Mouse (Mus musculus) CD4-positive, CD25-positive, alpha-beta regulatory T cell, adult 2 months (primary cell): ENCODE data around the gene Tacr3.

Source experiments
- DNase-seq: peaks from one replicate; pipeline ENCODE4 v3.0.0-alpha.2; 2012; ENCODE audit warnings: low read depth, low spot score

Tacr3 gene

DNA sequence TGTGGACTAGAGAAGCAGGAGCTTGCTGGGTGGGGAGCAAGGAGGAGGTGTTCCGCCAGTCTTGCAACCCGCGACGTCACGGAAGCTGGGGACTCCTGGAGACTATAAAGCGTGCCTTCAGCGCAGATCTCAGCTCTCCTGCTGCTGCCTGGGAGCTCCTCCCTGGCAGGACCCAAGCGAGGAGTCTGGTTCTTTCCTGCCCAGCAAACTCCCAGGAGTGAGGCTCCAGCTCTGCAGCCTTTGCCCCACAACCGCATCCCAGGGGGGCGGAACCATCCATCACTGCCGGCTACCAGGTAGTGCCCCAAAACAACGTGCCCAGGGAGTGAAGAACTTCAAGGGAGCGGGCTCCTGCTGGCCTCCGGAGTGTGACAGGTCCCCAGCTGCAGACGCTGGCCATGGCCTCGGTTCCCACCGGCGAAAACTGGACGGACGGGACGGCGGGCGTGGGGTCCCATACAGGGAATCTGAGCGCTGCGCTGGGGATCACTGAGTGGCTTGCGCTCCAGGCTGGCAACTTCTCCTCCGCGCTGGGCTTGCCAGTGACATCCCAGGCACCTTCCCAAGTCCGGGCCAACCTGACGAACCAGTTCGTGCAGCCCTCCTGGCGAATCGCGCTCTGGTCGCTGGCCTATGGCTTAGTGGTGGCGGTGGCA lies at the start of gene Tacr3:
Tacr3 (plus strand) TSS at position 133 of the 656 bp plus-strand sequence.
- no peak for DNase-seq

DNA sequence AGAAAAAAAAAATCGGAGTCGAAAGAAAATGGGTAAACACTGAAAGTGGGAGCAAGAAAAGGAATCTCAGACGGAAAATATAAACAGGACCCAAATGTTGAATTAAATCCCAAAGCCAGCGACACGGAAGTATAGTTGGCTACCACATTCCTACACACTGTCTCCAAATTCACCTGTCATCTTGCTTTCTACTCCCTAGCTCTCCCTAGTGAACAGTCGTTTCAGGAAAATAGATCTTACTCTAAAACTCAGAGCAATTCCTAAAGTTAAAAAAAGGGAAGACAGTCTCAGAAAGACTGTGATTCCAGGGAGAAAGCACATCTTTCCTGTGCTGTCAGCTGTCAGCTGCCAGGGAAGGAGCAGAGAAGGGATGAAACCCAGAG lies 324 bp upstream of the Tacr3 start:
- no peak for DNase-seq

DNA sequence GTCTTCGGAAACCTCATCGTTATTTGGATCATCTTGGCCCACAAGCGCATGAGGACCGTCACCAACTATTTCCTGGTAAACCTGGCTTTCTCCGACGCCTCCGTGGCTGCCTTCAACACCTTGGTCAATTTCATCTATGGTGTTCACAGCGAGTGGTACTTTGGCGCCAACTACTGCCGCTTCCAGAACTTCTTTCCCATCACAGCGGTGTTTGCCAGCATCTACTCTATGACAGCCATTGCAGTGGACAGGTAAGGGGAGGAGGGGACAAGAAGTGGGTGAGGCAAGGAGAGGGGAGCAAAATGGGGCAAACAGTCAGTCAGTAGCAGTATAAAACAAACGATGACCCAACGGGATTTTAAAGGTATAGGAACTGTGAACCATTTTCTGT lies 719 bp downstream of the Tacr3 start:
- DNase-seq, result no peak

DNA sequence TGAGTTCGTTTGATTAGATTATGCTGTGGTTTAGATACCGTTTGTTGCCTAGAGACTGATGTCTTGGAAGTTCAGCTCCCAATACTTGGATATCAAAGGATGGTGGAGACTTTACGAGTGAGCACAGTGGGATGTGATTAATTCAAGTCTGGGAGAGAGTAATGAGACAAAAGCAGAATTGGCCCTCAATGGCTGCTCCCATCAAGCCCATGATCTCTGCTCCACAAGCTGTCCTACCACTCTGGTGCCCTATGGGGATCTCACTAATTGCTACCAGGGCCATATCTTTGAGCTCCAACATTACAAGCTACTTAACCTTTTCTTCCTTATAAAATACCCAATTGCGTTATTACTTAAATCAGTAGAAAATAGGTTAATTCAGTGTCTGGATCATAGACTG lies 22.5 kb downstream of the Tacr3 start:
- no peak for DNase-seq

DNA sequence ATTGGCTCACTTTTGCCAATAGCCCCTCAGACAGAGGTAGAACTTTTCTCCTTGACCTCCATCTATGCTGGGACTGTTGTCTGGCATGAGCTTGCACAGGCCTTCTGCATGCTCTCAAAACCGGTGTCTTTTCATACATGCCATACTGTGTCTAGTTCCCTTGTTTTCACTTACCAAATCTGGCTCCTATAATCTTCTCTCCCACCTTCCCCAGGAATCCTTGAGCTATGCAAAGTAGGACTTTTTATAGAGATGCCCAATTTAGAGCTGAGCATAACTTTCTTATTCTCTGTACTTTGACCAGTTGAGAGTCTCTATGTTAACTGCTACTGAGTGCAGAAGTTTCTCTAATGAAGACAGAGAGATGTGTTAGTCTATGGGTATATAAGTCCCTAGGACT lies 48.9 kb downstream of the Tacr3 start:
- no peak for DNase-seq

DNA sequence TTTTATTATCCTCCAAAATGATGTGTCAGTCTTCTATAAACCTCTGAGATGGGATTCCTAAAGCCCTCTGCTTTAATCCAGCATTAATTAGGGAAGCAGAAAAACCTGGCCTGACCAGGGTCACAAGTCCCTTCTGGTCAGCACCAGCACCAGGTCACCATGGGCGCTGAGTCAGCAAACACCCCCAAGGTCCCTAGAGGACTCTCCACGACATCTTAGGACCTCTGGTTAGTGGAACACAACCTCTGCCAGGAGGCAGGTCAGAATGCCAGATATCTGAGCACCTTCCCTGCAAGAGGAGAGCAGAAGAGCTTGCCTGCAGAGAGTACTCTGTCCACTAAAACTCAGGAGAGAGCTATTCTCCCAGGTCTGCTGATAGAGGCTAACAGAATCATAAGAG lies 67.0 kb downstream of the Tacr3 start:
- DNase-seq, result no peak

DNA sequence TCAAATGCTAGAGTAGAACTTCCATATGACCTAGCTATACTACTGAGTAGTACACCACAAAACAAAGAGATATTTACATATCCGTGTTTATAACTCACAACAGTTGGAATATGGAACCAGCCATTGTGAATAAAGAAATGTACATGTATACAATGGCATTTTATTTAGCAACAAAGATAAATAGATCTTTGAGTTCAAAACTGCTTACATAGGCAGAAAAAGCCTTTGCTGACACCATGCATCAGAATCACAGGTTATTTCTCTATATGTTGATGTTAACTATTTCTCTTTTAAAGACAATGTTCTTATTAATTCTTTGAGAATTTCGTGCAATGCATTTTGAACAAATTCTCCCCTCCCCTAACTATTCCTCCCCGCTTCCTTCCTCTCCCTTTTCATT lies 80.1 kb downstream of the Tacr3 start:
- DNase-seq, result no peak

DNA sequence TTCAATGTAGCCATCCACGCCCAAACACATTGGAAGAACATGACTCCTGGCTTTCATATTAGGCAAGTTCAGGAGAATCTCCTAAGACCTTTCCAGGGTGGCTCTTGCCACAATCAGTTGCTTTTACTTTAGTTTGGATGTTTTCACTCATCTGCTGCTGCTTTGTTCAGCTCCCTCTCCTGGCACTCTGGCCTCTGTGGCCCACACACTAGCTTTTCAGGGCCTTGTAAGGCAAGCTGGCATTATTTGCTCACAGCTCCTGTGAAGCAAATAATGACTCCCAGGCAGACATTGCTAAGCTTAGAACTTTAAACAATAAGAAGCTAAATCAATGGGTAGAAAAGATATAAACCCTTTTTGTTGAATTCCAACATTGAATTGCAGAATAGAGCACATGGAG lies 105.9 kb downstream of the Tacr3 start:
- no peak for DNase-seq

DNA sequence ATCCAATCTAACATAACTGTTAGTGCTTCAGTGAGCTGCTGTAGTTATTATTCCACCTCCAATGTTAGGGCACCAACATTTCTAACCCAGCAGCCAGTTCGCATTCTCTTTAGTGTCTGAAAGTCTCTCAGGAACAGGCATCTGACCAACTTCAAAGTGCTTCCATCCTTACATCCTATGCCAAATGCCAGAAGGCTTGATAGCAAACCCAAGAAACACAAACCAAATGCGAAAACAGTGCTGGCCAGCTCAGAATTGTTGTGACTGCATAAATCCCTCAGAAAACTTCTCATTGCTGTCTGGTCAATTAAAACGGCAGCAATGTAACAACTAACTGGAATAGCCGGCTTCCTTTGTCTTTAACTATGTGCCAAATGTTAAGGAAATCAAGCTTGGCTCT lies 106.7 kb downstream of the Tacr3 start:
- no peak for DNase-seq

DNA sequence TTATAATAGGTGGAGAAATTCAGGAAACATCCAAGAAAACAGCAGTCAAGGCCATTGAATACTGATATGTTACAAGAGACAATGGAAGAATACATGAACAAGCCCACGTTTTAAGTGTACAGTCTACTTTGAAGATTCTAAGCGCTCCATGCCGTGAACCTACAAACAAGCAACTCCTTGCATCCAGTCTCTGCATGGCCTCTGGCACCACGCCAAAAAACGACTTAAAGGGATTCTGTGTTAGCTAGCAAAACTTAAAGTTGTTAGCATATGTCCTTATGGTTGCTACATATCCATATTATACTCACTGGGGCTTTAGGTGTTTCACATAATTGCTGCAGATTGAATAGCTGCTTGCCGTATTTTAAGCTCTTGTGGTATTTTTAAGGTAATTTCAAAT lies 134.7 kb downstream of the Tacr3 start:
- no peak for DNase-seq

DNA sequence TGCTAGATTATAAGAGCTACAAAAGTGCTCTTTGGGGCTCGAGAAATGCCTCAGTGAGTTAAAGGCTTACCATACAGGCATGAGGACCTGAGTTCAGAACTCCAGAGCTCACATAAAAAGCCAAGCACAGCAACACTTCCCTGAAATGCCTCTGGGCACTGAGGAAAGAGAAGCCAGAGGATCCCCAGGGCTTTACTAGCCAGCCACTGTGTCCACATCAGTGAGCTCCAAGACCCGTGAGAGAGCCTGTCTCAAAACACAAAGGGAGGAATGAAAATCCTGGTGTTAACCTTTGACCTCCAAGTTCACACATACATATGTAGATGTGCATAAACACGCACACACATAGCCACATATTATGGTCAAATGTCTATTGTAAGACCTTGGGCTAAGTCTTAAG lies 150.1 kb downstream of the Tacr3 start:
- no peak for DNase-seq

DNA sequence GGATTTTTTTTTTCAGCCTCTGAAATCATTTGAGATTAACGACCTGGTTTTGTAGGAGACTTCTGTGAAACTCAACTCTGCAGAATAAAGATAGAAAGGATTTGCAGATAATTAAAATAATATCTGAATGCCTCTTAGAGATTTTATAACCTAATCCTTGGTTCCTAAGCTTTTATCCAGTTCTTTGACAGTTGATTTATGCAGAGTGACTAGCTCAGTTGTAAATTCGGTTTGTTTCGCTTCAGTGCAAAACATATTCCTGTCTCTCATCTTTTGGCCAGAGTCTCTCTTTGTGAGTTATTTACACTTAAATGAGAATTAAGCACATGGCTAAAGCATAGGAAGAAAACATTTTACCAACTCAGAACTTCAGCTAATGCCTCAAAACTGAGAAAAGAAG lies 151.3 kb downstream of the Tacr3 start:
- no peak for DNase-seq
